In genomic region chr7:70290277-70290676, GRCm38 (mm10) we compare ENCODE assay signal across 16 mouse cellular contexts.
"Had no signal": no experiment of that assay in that cellular context is flagged by ENCODE, and none has a peak within 500 bp of the region (broad histone marks: within the 10 kb centered on the region; RNA-seq: fewer than 3 reads in every experiment).

No protein-coding gene starts in this region.

- H3K36me3 ChIP-seq: midbrain, embryonic 13.5 days; neural tube, embryonic 13.5 days; neural tube, embryonic 15.5 days had no signal

- H3K9ac ChIP-seq: liver, embryonic 14.5 days; lung, embryonic 14.5 days; midbrain, embryonic 13.5 days; neural tube, embryonic 13.5 days; neural tube, embryonic 15.5 days had no signal

- H3K4me3 ChIP-seq: midbrain, embryonic 10.5 days; midbrain, embryonic 13.5 days; myocyte; neural tube, embryonic 13.5 days; neural tube, embryonic 15.5 days had no signal

- ATAC-seq: midbrain, embryonic 13.5 days had no signal

- H3K9me3 ChIP-seq: midbrain, embryonic 13.5 days; neural tube, embryonic 13.5 days; neural tube, embryonic 15.5 days had no signal

- DNase-seq: lung, adult 18-20 months; lung, embryonic 14.5 days; lung, postnatal 4 days; right cerebral cortex, adult 18-20 months; right cerebral cortex, postnatal 25 days; right cerebral cortex, postnatal 4 days; spleen, adult 18-20 months; thymus, adult 18-20 months; thymus, postnatal 14 days; thymus, postnatal 36 days had no signal

- H3K4me2 ChIP-seq: lung, embryonic 14.5 days; midbrain, embryonic 13.5 days; neural tube, embryonic 13.5 days; neural tube, embryonic 15.5 days had no signal

- H3K27ac ChIP-seq: liver, embryonic 14.5 days; midbrain, embryonic 10.5 days; midbrain, embryonic 13.5 days; neural tube, embryonic 13.5 days; neural tube, embryonic 15.5 days had no signal
